Mouse (Mus musculus) gastrocnemius, postnatal 25 days (tissue): ENCODE results near the gene Aldh1a3. TPM values are rescaled to one million over a fixed set of nuclear protein-coding genes. Genes with fewer than 3 reads are reported as not detected.
A peak's percentile ranks its signal among the peaks of the same experiment; 100 is the strongest.

Experiments used
- DNase-seq: peaks from one replicate; pipeline ENCODE4 v3.0.0; 2022
- long read RNA-seq, 2 experiments: library from polyadenylated mRNA; stranded (forward); transcript quantifications; one replicate each; pipeline ENCODE4 v2.0.0; 2021
- total RNA-seq, 2 experiments: library from RNA; stranded (reverse); gene quantifications; 1 replicate in 1 of 2; 2 replicates in 1 of 2; pipeline ENCODE4 v1.2.3; 2021

Gene Aldh1a3
- total RNA-seq: 1 to 10 TPM; 1.8 to 2.9 TPM
- long read RNA-seq, experiment 1, partial matches to known transcripts: 1 of 3 reads
- long read RNA-seq, experiment 1, other reads (novel, unspliced or antisense): 0 of 3 reads
- long read RNA-seq, experiment 2, partial matches to known transcripts: 1 of 3 reads
- long read RNA-seq, experiment 2, other reads (novel, unspliced or antisense): 0 of 3 reads

- DNase-seq: peak; percentile 67
Observed at GRCm38 (mm10) chr7:66427437-66428161, at the start of gene Aldh1a3. Gene Aldh1a3, minus strand, starts transcription at chr7:66427517.

- no peak for DNase-seq
Observed at GRCm38 (mm10) chr7:66476289-66476688, 49.0 kb upstream of the Aldh1a3 start.

GRCm38 (mm10) chr7:66471641-66472216, 44.4 kb upstream of the Aldh1a3 start:
- DNase-seq: no peak

GRCm38 (mm10) chr7:66466641-66467040, 39.3 kb upstream of the Aldh1a3 start:
- DNase-seq: no peak

GRCm38 (mm10) chr7:66465241-66465640, 37.9 kb upstream of the Aldh1a3 start:
- no peak for DNase-seq

- DNase-seq: no peak
Observed at GRCm38 (mm10) chr7:66463081-66463480, 35.8 kb upstream of the Aldh1a3 start.

GRCm38 (mm10) chr7:66451622-66452295, 24.4 kb upstream of the Aldh1a3 start:
- DNase-seq: no peak

- no peak for DNase-seq
Observed at GRCm38 (mm10) chr7:66449971-66450752, 22.8 kb upstream of the Aldh1a3 start.

GRCm38 (mm10) chr7:66448786-66449540, 21.6 kb upstream of the Aldh1a3 start:
- DNase-seq: no peak

- DNase-seq: no peak
Observed at GRCm38 (mm10) chr7:66448304-66448703, 21.0 kb upstream of the Aldh1a3 start.

- DNase-seq: no peak
Observed at GRCm38 (mm10) chr7:66446860-66447259, 19.5 kb upstream of the Aldh1a3 start.

GRCm38 (mm10) chr7:66445117-66445905, 18.0 kb upstream of the Aldh1a3 start:
- no peak for DNase-seq

GRCm38 (mm10) chr7:66444706-66445105, 17.4 kb upstream of the Aldh1a3 start:
- DNase-seq: no peak

- DNase-seq: no peak
Observed at GRCm38 (mm10) chr7:66442501-66443369, 15.4 kb upstream of the Aldh1a3 start.

GRCm38 (mm10) chr7:66438787-66439669, 11.7 kb upstream of the Aldh1a3 start:
- DNase-seq: no peak

GRCm38 (mm10) chr7:66434453-66434935, 7.2 kb upstream of the Aldh1a3 start:
- no peak for DNase-seq

- no peak for DNase-seq
Observed at GRCm38 (mm10) chr7:66427053-66427436, 272 bp downstream of the Aldh1a3 start.

GRCm38 (mm10) chr7:66421903-66422302, 5.4 kb downstream of the Aldh1a3 start:
- DNase-seq: no peak
